Mouse (Mus musculus) myocyte (in vitro differentiated cells): ENCODE results near the gene Myog.

Experiments used
- E2F4 ChIP-seq: IDR thresholded peaks from one replicate; pipeline ENCODE4 v1.6.1; 2011; ENCODE audit warnings: mild to moderate bottlenecking, control low read depth, moderate library complexity; ENCODE audit not compliant: insufficient read depth
- MYOD1 ChIP-seq, 3 experiments: IDR thresholded peaks; one replicate each; pipeline ENCODE4 v1.6.1; 2011; ENCODE audit warnings: control low read depth in 2 of 3, low read depth in 2 of 3, mild to moderate bottlenecking in 2 of 3, moderate library complexity in 1 of 3; ENCODE audit not compliant: insufficient read length in 2 of 3, control insufficient read depth in 1 of 3
- POLR2A ChIP-seq: IDR thresholded peaks from one replicate; pipeline ENCODE4 v1.6.1; 2011; ENCODE audit warnings: low read depth, mild to moderate bottlenecking, control low read depth, moderate library complexity; ENCODE audit not compliant: insufficient read length
- REST ChIP-seq: IDR thresholded peaks from one replicate; pipeline ENCODE4 v1.6.1; 2011; ENCODE audit warnings: mild to moderate bottlenecking, control low read depth, moderate library complexity; ENCODE audit not compliant: insufficient read depth, insufficient read length
- SRF ChIP-seq: IDR thresholded peaks from one replicate; pipeline ENCODE4 v1.6.1; 2011; ENCODE audit warnings: low read depth; ENCODE audit not compliant: control insufficient read depth, insufficient read length
- TCF12 ChIP-seq: IDR thresholded peaks from one replicate; pipeline ENCODE4 v1.6.1; 2011; ENCODE audit warnings: mild to moderate bottlenecking, control low read depth; ENCODE audit not compliant: poor library complexity, insufficient read depth, severe bottlenecking
- TCF3 ChIP-seq: IDR thresholded peaks from one replicate; pipeline ENCODE4 v1.6.1; 2011; ENCODE audit warnings: low read depth, control low read depth; ENCODE audit not compliant: insufficient read length
- USF1 ChIP-seq: IDR thresholded peaks from one replicate; pipeline ENCODE4 v1.6.1; 2011; ENCODE audit warnings: low read depth, mild to moderate bottlenecking, control low read depth, moderate library complexity

- TF ChIP-seq USF1 = no peak
- TF ChIP-seq SRF = no peak
- peak; percentile 38 for TF ChIP-seq POLR2A
- TF ChIP-seq REST = no peak
- TF ChIP-seq MYOD1 (IDR thresholded peaks at IDR 0.05; ENCODE audit: control insufficient read depth in 1 of 3, insufficient read length in 2 of 3, low read depth in 2 of 3) = peak in 2 of 3 experiments; percentile 41 to 48
- TF ChIP-seq E2F4 = no peak
- no peak for TF ChIP-seq TCF3
- no peak for TF ChIP-seq TCF12
These were observed 46.4 kb downstream of the Myog start for GRCm38 (mm10) chr1:134335924-134336810.
